Mouse (Mus musculus): Measurements from ENCODE around the gene Tacr2. TPM values are rescaled to one million over a fixed set of nuclear protein-coding genes. Genes with fewer than 3 reads are reported as not detected.

Tacr2 gene
- polyA plus RNA-seq, 1 experiment from 2014 or later = not detected

- 79% methylated on average over 17 of the region's 17 CpGs for WGBS
- Histone ChIP-seq H3K27ac (no peak overlapping the region), H3K27me3 (ENCODE audit: low read depth, poor library complexity, severe bottlenecking) (no peaks in the 10 kb centered on the region), H3K4me3 (no peak overlapping the region), H3K36me3 (no peaks in the 10 kb centered on the region), H3K4me1 (peaks cover 28% of the 10 kb centered on the region), H3K9me3 (replicated peaks) (no peaks in the 10 kb centered on the region)
- DNase-seq (ENCODE audit: low spot score) = no peak
Measured at GRCm38 (mm10) chr10:62222777-62223176, 29.5 kb upstream of the Tacr2 start.

GRCm38 (mm10) chr10:62224231-62224630, 28.0 kb upstream of the Tacr2 start:
- Histone ChIP-seq H3K27ac (no peak overlapping the region), H3K9me3 (replicated peaks) (no peaks in the 10 kb centered on the region), H3K4me3 (no peak overlapping the region), H3K27me3 (ENCODE audit: low read depth, poor library complexity, severe bottlenecking) (peaks cover 9% of the 10 kb centered on the region; the same call in 1 of the 2 replicates), H3K36me3 (no peaks in the 10 kb centered on the region), H3K4me1 (peaks cover 28% of the 10 kb centered on the region)
- 47% methylated on average over 6 of the region's 6 CpGs for WGBS
- no peak for DNase-seq (ENCODE audit: low spot score)

- whole genome bisulfite sequencing = 65% methylated on average over 7 of the region's 7 CpGs
- H3K36me3 ChIP-seq = no peaks in the 10 kb centered on the region
- H3K4me3 ChIP-seq = no peak overlapping the region
- H3K27me3 ChIP-seq (ENCODE audit: low read depth, poor library complexity, severe bottlenecking) = peaks cover 21% of the 10 kb centered on the region
- H3K27ac ChIP-seq = no peak overlapping the region
- no peak for DNase-seq (ENCODE audit: low spot score)
- H3K4me1 ChIP-seq = peaks cover 36% of the 10 kb centered on the region
- no peaks in the 10 kb centered on the region for H3K9me3 ChIP-seq (replicated peaks)
Measured at GRCm38 (mm10) chr10:62225839-62226238, 26.4 kb upstream of the Tacr2 start.

- no peak for DNase-seq (ENCODE audit: low spot score)
- 61% methylated on average over 6 of the region's 6 CpGs for WGBS
- no peaks in the 10 kb centered on the region for H3K9me3 ChIP-seq (replicated peaks)
- H3K27me3 ChIP-seq (ENCODE audit: low read depth, poor library complexity, severe bottlenecking) = peaks cover 21% of the 10 kb centered on the region
- H3K36me3 ChIP-seq = no peaks in the 10 kb centered on the region
- H3K27ac ChIP-seq = no peak overlapping the region
- H3K4me1 ChIP-seq = peaks cover 46% of the 10 kb centered on the region
- H3K4me3 ChIP-seq = no peak overlapping the region
Measured at GRCm38 (mm10) chr10:62228126-62228525, 24.1 kb upstream of the Tacr2 start.

GRCm38 (mm10) chr10:62230708-62231394, 21.4 kb upstream of the Tacr2 start, which contains the start of gene Tspan15:
Gene Tspan15, minus strand, starts transcription at chr10:62231251.
- DNase-seq (ENCODE audit: low spot score) = peak; percentile 100
- H3K9me3 ChIP-seq (replicated peaks) = no peaks in the 10 kb centered on the region
- no peaks in the 10 kb centered on the region for H3K36me3 ChIP-seq
- H3K27me3 ChIP-seq (ENCODE audit: low read depth, poor library complexity, severe bottlenecking) = peaks cover 26% of the 10 kb centered on the region
- H3K27ac ChIP-seq = peak within 1 kb of the TSS; percentile 84
- under 1% methylated on average over 59 of the region's 59 CpGs for WGBS
- peaks cover 31% of the 10 kb centered on the region for H3K4me1 ChIP-seq
- H3K4me3 ChIP-seq = peak within 1 kb of the TSS; percentile 68

- Histone ChIP-seq H3K9me3 (replicated peaks) (no peaks in the 10 kb centered on the region), H3K27me3 (ENCODE audit: low read depth, poor library complexity, severe bottlenecking) (peaks cover 26% of the 10 kb centered on the region), H3K4me1 (peaks cover 26% of the 10 kb centered on the region), H3K36me3 (no peaks in the 10 kb centered on the region), H3K27ac (peak overlapping the region; percentile 84), H3K4me3 (peak overlapping the region; percentile 68)
- WGBS = 5% methylated on average over 13 of the region's 13 CpGs
- no peak for DNase-seq (ENCODE audit: low spot score)
Measured at GRCm38 (mm10) chr10:62231395-62231732, 20.9 kb upstream of the Tacr2 start.

GRCm38 (mm10) chr10:62231811-62232210, 20.4 kb upstream of the Tacr2 start:
- no peak overlapping the region; the same call in 1 of the 2 replicates for H3K27ac ChIP-seq
- H3K36me3 ChIP-seq = no peaks in the 10 kb centered on the region
- 77% methylated on average over 3 of the region's 3 CpGs for WGBS
- H3K4me3 ChIP-seq = peak overlapping the region; percentile 68; the same call in 1 of the 2 replicates
- no peaks in the 10 kb centered on the region for H3K9me3 ChIP-seq (replicated peaks)
- no peak for DNase-seq (ENCODE audit: low spot score)
- H3K27me3 ChIP-seq (ENCODE audit: low read depth, poor library complexity, severe bottlenecking) = peaks cover 26% of the 10 kb centered on the region
- H3K4me1 ChIP-seq = peaks cover 24% of the 10 kb centered on the region

GRCm38 (mm10) chr10:62236165-62236564, 16.1 kb upstream of the Tacr2 start:
- 86% methylated on average over 6 of the region's 6 CpGs for WGBS
- no peaks in the 10 kb centered on the region for H3K9me3 ChIP-seq (replicated peaks)
- DNase-seq (ENCODE audit: low spot score) = no peak
- H3K4me1 ChIP-seq = peaks cover 21% of the 10 kb centered on the region
- no peak overlapping the region for H3K4me3 ChIP-seq
- H3K27ac ChIP-seq = no peak overlapping the region
- H3K27me3 ChIP-seq (ENCODE audit: low read depth, poor library complexity, severe bottlenecking) = 0 out of 2 replicates have a peak, but pooled peaks cover 5% of the 10 kb centered on the region
- no peaks in the 10 kb centered on the region for H3K36me3 ChIP-seq

- no peak for DNase-seq (ENCODE audit: low spot score)
- H3K27ac ChIP-seq = no peak overlapping the region
- 87% methylated on average over 10 of the region's 10 CpGs for WGBS
- 0 out of 2 replicates have a peak, but pooled peaks cover 5% of the 10 kb centered on the region for H3K27me3 ChIP-seq (ENCODE audit: low read depth, poor library complexity, severe bottlenecking)
- H3K4me1 ChIP-seq = peaks cover 11% of the 10 kb centered on the region
- no peaks in the 10 kb centered on the region for H3K9me3 ChIP-seq (replicated peaks)
- H3K4me3 ChIP-seq = no peak overlapping the region
- H3K36me3 ChIP-seq = no peaks in the 10 kb centered on the region
Measured at GRCm38 (mm10) chr10:62237205-62237604, 15.0 kb upstream of the Tacr2 start.

GRCm38 (mm10) chr10:62238688-62239087, 13.6 kb upstream of the Tacr2 start:
- no peak for DNase-seq (ENCODE audit: low spot score)
- Histone ChIP-seq H3K36me3 (no peaks in the 10 kb centered on the region), H3K27ac (no peak overlapping the region), H3K27me3 (ENCODE audit: low read depth, poor library complexity, severe bottlenecking) (0 out of 2 replicates have a peak, but pooled peaks cover 5% of the 10 kb centered on the region), H3K4me1 (peaks cover 7% of the 10 kb centered on the region), H3K9me3 (replicated peaks) (no peaks in the 10 kb centered on the region), H3K4me3 (no peak overlapping the region)
- WGBS = 95% methylated on average over 3 of the region's 3 CpGs

- Histone ChIP-seq H3K36me3 (no peaks in the 10 kb centered on the region), H3K27ac (no peak overlapping the region), H3K4me3 (no peak overlapping the region), H3K4me1 (peaks cover 7% of the 10 kb centered on the region), H3K27me3 (ENCODE audit: low read depth, poor library complexity, severe bottlenecking) (0 out of 2 replicates have a peak, but pooled peaks cover 5% of the 10 kb centered on the region), H3K9me3 (replicated peaks) (no peaks in the 10 kb centered on the region)
- no peak for DNase-seq (ENCODE audit: low spot score)
- 71% methylated on average over 6 of the region's 6 CpGs for WGBS
Measured at GRCm38 (mm10) chr10:62239270-62239669, 13.0 kb upstream of the Tacr2 start.

GRCm38 (mm10) chr10:62242358-62242757, 9.9 kb upstream of the Tacr2 start:
- no peak for DNase-seq (ENCODE audit: low spot score)
- WGBS = 85% methylated on average over 10 of the region's 10 CpGs
- no peaks in the 10 kb centered on the region for H3K36me3 ChIP-seq
- H3K4me3 ChIP-seq = no peak overlapping the region
- H3K27me3 ChIP-seq (ENCODE audit: low read depth, poor library complexity, severe bottlenecking) = no peaks in the 10 kb centered on the region
- peaks cover 7% of the 10 kb centered on the region for H3K4me1 ChIP-seq
- H3K27ac ChIP-seq = no peak overlapping the region
- no peaks in the 10 kb centered on the region for H3K9me3 ChIP-seq (replicated peaks)

GRCm38 (mm10) chr10:62242896-62243295, 9.3 kb upstream of the Tacr2 start:
- peaks cover 7% of the 10 kb centered on the region for H3K4me1 ChIP-seq
- H3K27ac ChIP-seq = no peak overlapping the region
- peak; percentile 41 for DNase-seq (ENCODE audit: low spot score)
- no peaks in the 10 kb centered on the region for H3K9me3 ChIP-seq (replicated peaks)
- 59% methylated on average over 13 of the region's 13 CpGs for WGBS
- H3K27me3 ChIP-seq (ENCODE audit: low read depth, poor library complexity, severe bottlenecking) = no peaks in the 10 kb centered on the region
- H3K4me3 ChIP-seq = no peak overlapping the region
- H3K36me3 ChIP-seq = no peaks in the 10 kb centered on the region

Data from limb, embryonic 10.5 days (tissue).